Mouse (Mus musculus): Measurements from ENCODE around the gene Spata18.

DNA sequence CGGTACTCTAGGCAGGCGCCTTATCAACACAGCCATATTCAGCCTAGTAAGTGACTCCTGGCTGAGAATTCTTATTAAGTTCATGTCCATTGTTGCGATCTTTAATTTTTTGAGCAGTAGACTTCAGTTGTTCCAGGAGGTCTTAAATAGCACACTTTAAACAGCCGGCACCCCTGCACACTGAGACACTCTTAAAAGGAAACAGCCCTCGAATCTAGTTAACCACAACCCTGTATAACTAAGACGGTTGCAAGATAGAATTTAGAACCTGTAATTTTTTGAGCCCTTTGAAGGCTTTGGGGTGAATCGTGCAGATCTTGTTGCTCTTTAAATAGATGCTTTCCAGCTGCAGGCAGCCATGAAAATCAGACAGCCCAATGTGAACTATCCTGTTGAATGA is 36.0 kb upstream of the Spata18 start:
- TF ChIP-seq MAZ (IDR thresholded peaks at IDR 0.05; ENCODE audit: low read depth, low read length) = no peak
- no peak for TF ChIP-seq NRF1 (IDR thresholded peaks at IDR 0.05; ENCODE audit: insufficient read depth, low read depth, low read length, poor library complexity, severe bottlenecking)
- no peak for TF ChIP-seq HCFC1 (IDR thresholded peaks at IDR 0.05; ENCODE audit: low read depth, low read length)

All from MEL (cell line).